Mouse (Mus musculus): ENCODE results near the gene Avl9.
A peak's percentile ranks its signal among the peaks of the same experiment; 100 is the strongest.

Avl9 gene

DNA sequence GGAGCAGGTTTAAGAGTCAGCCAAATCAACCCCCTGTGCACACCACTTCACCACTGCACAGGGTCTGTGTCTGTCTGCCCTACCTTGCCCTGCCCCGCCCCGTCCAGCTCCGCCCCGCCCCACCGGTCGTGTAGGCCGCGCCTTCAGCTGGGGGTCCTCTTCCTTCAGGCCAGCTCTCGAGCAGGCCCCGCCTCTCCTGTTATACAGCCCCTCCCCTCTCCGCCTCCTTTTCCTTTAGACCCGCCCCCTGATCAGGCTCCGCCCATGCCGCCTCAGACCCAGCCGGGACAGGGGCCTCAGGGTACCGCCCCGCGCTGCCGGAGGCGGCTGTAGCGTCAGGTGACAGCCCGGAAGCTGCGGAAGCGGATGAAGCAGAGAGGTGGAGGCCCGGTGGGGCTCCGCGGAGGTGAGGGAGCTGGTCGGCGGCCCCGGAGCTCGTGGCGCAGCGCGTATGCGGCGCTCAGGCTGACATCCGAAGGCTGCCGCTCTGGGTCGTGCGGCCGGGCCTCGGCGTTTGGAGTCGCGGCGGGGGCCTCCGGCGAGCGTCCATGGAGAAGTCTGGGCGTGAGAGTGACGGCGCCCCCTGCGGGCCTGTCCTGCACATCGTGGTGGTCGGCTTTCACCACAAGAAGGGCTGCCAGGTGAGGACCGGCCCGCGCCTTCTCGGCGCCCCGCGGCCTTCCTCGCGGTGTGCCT, at the start of gene Avl9:
Avl9 (plus strand) TSS at position 326 of the 696 bp plus-strand sequence.
- peak; percentile 97 to 99 for DNase-seq (ENCODE audit: low read depth in 1 of 2, low spot score in 2 of 2)

DNA sequence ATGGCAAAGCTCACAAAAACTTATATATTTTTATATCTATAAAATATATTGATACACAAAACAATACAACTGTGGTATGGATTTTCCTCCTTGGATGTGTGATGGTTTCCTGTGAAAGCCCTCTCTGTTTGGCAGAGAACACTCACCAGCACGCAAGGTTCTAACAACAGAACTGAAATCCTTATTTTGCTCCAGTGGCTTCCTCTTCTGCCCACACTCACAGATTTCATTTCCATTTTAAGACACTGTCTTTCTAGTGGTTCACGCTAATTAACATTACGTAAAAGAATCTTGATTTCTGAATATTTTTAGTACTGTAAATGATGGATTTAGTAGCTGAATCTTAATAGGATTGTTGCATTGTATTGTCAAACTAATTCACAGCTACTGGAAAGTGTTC, 26.5 kb upstream of the Avl9 start:
- no peak for DNase-seq (ENCODE audit: low read depth in 1 of 2, low spot score in 2 of 2)

DNA sequence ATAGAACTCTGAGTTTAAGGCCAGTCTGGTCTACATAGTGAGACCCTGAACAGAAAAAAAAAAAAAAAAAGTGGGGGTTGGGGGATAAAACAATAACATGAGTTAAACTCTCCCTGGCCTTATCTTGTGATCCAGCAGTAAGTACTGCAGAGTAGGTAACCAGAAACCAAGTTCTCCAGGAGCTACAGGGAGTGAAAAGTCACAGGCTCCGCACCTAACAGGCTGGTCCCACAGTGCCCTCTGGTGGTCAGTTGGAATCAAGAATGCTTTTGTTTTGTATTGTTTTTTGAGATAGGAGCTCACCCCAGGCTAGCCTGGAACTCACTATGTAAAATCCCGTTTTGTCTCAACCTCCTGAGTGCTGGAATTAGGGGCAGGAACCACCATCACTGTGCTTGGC, 23.5 kb upstream of the Avl9 start:
- DNase-seq (ENCODE audit: low read depth in 1 of 2, low spot score in 2 of 2): peak in 1 of 2 experiments; percentile 29

- DNase-seq (ENCODE audit: low read depth in 1 of 2, low spot score in 2 of 2): no peak
These were observed 22.3 kb upstream of the Avl9 start for GRCm38 (mm10) chr6:56692445-56692844.

GRCm38 (mm10) chr6:56703931-56704900, 10.5 kb upstream of the Avl9 start, which contains the start of gene Lsm5:
Gene Lsm5, minus strand, starts transcription at chr6:56704710.
- peak; percentile 56 to 73 for DNase-seq (ENCODE audit: low read depth in 1 of 2, low spot score in 2 of 2)

- DNase-seq (ENCODE audit: low read depth in 1 of 2, low spot score in 2 of 2): no peak
These were observed 519 bp upstream of the Avl9 start for GRCm38 (mm10) chr6:56714186-56714573.

DNA sequence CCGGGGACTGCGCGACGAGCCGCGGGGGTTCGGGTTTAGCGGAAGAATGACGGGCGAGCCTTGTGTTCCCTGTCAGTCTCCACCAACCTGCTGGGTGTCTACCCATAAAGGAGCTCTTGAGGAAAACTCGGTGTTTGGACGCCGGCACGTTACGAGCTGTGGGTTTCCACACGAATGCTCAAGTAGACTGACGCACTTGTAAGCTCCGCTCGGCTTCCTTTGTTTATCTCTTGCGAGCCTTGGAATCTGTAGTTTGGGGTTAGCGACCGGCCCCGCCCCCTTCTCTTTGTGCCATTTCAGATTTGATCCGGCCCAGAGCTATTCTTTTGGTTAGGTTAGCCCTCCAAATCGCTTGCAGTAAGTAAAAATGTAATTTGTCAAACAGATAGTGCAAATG, 569 bp downstream of the Avl9 start:
- DNase-seq (ENCODE audit: low read depth in 1 of 2, low spot score in 2 of 2): no peak

DNA sequence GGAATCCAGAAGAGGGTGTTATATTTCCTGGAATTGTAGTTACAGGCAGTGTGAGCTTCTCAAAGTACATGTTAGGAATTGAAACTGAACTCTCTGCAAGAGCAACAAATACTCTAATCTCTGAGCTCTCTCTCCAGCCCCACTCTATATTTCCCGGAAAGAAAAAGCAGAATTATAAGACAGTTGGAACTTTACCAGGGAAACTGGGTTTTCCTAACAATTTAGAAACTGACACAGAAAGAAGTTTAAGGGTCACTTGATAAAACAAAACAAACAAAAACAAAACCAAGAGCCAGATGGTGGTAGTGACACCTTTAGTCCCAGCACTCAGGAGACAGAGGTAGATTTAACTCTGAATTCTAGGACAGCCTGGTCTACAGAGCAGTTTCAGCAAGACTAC, 4.4 kb downstream of the Avl9 start:
- no peak for DNase-seq (ENCODE audit: low read depth in 1 of 2, low spot score in 2 of 2)

DNA sequence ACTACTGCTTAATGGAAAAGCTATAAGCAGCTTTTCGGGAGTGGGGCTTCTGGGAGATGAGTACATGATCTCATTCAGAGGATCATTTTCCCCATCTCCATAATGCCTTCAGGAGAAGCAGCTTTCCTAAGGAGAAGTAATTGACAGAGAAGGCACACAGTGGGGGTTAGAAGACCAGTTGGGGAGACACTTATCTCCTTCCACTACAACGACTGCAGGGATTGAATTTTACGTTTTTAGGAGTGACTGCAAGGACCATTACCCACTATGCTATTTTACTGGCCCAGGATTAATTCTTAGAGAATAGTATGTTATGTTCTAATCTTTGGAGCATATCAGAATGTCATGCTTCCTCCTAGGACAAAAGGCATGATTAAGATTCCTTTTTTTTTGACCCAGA, 6.2 kb downstream of the Avl9 start:
- DNase-seq (ENCODE audit: low read depth in 1 of 2, low spot score in 2 of 2): no peak

GRCm38 (mm10) chr6:56732545-56732944, 17.8 kb downstream of the Avl9 start:
- no peak for DNase-seq (ENCODE audit: low read depth in 1 of 2, low spot score in 2 of 2)

GRCm38 (mm10) chr6:56745950-56746543, 31.3 kb downstream of the Avl9 start:
- no peak for DNase-seq (ENCODE audit: low read depth in 1 of 2, low spot score in 2 of 2)

GRCm38 (mm10) chr6:56753719-56754118, 39.0 kb downstream of the Avl9 start:
- DNase-seq (ENCODE audit: low read depth in 1 of 2, low spot score in 2 of 2): no peak

GRCm38 (mm10) chr6:56756117-56756516, 41.4 kb downstream of the Avl9 start:
- no peak for DNase-seq (ENCODE audit: low read depth in 1 of 2, low spot score in 2 of 2)

DNA sequence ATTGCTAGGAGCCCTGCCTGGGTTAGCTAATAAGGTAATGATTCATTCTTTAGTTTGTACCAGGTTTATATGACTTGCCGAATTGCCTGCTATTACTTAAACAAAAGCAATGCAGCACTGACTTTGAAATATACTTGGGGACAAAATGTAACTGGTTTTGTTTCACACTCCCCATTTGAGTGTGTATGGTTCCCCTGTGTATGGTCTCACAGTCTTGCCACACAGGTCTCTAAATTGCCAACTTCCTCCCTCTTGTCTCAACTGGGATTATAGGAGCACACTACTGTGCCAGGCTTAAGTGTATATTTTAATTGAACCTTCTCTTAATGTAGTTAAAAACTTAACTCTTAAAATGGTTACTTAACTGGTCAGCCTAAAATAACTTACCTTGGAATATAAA, 44.6 kb downstream of the Avl9 start:
- DNase-seq (ENCODE audit: low read depth in 1 of 2, low spot score in 2 of 2): no peak

DNA sequence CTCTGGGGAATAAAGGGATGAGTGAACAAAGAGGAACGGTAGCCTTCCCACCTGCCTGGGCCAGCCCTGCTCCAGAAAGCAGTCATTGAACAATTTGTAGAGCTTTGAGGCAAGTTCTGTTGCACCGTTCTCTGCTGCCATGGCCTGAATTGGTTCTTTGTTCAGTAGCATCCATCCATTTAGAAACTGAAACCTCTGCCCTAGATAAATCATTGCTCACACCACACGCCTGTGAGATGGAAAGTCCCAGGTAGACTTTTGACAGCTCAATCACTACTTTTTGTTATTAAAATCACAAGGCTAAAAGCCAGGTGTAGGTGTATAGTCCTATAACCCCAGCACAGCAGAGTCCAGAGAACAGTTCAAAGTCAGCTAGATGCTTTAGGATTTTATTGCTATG, 50.6 kb downstream of the Avl9 start:
- no peak for DNase-seq (ENCODE audit: low read depth in 1 of 2, low spot score in 2 of 2)

GRCm38 (mm10) chr6:56765696-56766095, 51.0 kb downstream of the Avl9 start:
- no peak for DNase-seq (ENCODE audit: low read depth in 1 of 2, low spot score in 2 of 2)

GRCm38 (mm10) chr6:56775816-56776215, 61.1 kb downstream of the Avl9 start:
- DNase-seq (ENCODE audit: low read depth in 1 of 2, low spot score in 2 of 2): no peak

GRCm38 (mm10) chr6:56779636-56780035, 64.9 kb downstream of the Avl9 start:
- DNase-seq (ENCODE audit: low read depth in 1 of 2, low spot score in 2 of 2): no peak

DNA sequence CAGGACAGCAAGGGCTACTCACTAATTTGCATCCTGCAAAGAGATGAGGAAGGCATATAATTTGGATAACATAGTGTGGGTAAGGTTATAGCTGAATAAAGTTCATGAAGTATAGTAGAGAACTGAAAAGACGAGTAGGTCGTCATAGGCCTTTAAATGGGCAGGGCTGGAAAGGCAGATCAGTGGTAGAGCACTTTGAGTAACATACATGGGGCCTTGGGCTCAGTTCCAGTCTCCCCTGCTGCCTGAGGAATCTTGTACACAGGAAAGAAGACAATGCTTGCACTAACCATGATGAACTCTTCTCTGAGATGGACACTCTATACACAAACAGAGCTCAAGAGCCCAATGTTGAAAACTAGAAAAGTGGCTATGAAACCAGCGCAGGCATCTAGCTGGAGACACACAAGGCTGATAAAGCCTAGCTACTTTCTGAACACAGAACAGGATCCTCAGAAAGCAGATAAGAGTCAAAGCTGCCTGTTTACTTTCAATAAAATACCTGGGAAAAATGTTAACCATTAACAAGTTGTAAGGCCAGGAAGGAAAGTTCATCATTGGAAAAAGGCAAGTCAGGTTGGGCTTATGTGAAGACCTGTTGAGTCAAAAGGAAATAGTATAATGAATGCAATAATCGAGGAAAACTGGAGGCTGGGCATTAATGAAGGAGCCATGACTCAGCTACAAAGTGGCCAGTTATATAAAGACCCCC, 69.0 kb downstream of the Avl9 start:
- DNase-seq (ENCODE audit: low read depth in 1 of 2, low spot score in 2 of 2): no peak

GRCm38 (mm10) chr6:56785068-56785467, 70.4 kb downstream of the Avl9 start:
- DNase-seq (ENCODE audit: low read depth in 1 of 2, low spot score in 2 of 2): no peak

GRCm38 (mm10) chr6:56787668-56788067, 73.0 kb downstream of the Avl9 start:
- DNase-seq (ENCODE audit: low read depth in 1 of 2, low spot score in 2 of 2): no peak

Data from monocyte, adult 2 months (primary cell).